Mouse (Mus musculus) forebrain, embryonic 14.5 days (tissue): ENCODE results near the gene Tapbp. TPM values are rescaled to one million over a fixed set of nuclear protein-coding genes. Genes with fewer than 3 reads are reported as not detected.

Source experiments
- ATAC-seq: fragments of 200-750 bp; cut with Nextera tagmentation; 2 replicates; pipeline ENCODE4 v1.8.0; 2017; ENCODE audit warnings: mild to moderate bottlenecking, moderate library complexity
- DNase-seq: peaks from one replicate; pipeline ENCODE4 v3.0.0-alpha.2; 2015; ENCODE audit warnings: low spot score
- H3K27ac ChIP-seq: fragments of 300-500 bp; sonication (generic); 2 replicates; pipeline ENCODE4 v1.5.1; 2014; ENCODE audit warnings: low read depth, mild to moderate bottlenecking, control low read depth, low read length, moderate library complexity
- H3K27me3 ChIP-seq: fragments of 300-500 bp; sonication (generic); replicated peaks from 2 replicates; pipeline ENCODE4 v1.6.1; 2014; ENCODE audit warnings: low read length, control low read depth, mixed read lengths; ENCODE audit not compliant: control insufficient read depth, insufficient read depth
- H3K36me3 ChIP-seq: fragments of 300-500 bp; sonication (generic); 2 replicates; pipeline ENCODE4 v1.6.1; 2014; ENCODE audit warnings: low read length, control low read depth; ENCODE audit not compliant: control insufficient read depth, insufficient read depth
- H3K4me1 ChIP-seq: fragments of 300-500 bp; sonication (generic); 2 replicates; pipeline ENCODE4 v1.6.1; 2014; ENCODE audit warnings: antibody characterized with exemption, low read length, control low read depth; ENCODE audit not compliant: control insufficient read depth, insufficient read depth
- H3K4me2 ChIP-seq: fragments of 300-500 bp; sonication (generic); 2 replicates; pipeline ENCODE4 v1.6.1; 2014; ENCODE audit warnings: mild to moderate bottlenecking, control low read depth, low read length
- H3K4me3 ChIP-seq: fragments of 300-500 bp; sonication (generic); 2 replicates; pipeline ENCODE4 v1.5.1; 2014; ENCODE audit warnings: low read depth, low read length, control low read depth
- H3K9ac ChIP-seq: fragments of 300-500 bp; sonication (generic); 2 replicates; pipeline ENCODE4 v1.6.1; 2014; ENCODE audit warnings: mild to moderate bottlenecking, low read length, control low read depth, moderate library complexity
- H3K9me3 ChIP-seq: fragments of 300-500 bp; sonication (generic); replicated peaks from 2 replicates; pipeline ENCODE4 v1.6.1; 2016; ENCODE audit warnings: low read length, control low read depth, mixed read lengths; ENCODE audit not compliant: control insufficient read depth
- WGBS: fragments of 180-500 bp; shearing (Covaris S2); extraction: QIAGEN DNeasy Blood & Tissue Kit; methylation state at CpG from one replicate; pipeline ENCODE4 v1.1.7; 2014; 5-methylcytosine and 5-hydroxymethylcytosine counted together
- polyA plus RNA-seq: library from polyadenylated mRNA; unstranded; fragments of >200 nt; fragmentation: Nextera tagmentation; extraction: Ambion mirVana; gene quantifications from 2 replicates; pipeline ENCODE4 v1.2.1, GENCODE M21; 2014

The Tapbp gene
- polyA plus RNA-seq, 1 experiment from 2014 or later, result 14.1 TPM

DNA sequence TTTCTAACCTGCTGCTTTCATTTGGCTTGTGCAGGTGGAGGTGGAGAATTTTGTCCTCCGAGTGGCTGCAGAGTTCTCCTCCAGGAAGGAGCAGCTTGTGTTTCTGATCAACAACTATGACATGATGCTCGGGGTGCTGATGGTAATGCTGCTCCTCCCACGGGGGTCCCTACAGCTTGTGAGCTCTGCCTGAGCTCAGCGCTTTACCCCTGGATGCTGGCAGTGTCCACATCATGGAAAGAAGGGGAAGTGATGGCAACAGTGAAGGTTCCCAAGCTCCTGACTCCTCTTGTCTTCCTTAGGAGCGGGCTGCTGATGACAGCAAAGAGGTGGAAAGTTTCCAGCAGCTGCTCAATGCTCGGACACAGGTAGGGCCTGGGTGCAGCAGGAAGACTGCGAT lies 47.2 kb downstream of the Tapbp start:
- 88% methylated on average over 7 of the region's 7 CpGs for WGBS

GRCm38 (mm10) chr17:33965082-33965845 lies 49.6 kb downstream of the Tapbp start:
- H3K36me3 ChIP-seq, result peaks cover 55% of the 10 kb centered on the region
- WGBS, result 92% methylated on average over 17 of the region's 17 CpGs
- DNase-seq, result no peak

More for the DNA sequence above, 47.2 kb downstream of the Tapbp start:
- Histone ChIP-seq H3K9me3 (no peaks in the 10 kb centered on the region), H3K27me3 (no peaks in the 10 kb centered on the region), H3K36me3 (peaks cover 75% of the 10 kb centered on the region), H3K4me2 (no peak overlapping the region), H3K4me1 (no peaks in the 10 kb centered on the region), H3K9ac (no peak overlapping the region), H3K27ac (no peak overlapping the region), H3K4me3 (no peak overlapping the region)
- DNase-seq, result no peak
- ATAC-seq, result no peak

GRCm38 (mm10) chr17:33965846-33966550 lies 50.3 kb downstream of the Tapbp start:
- H3K4me1 ChIP-seq, result no peaks in the 10 kb centered on the region
- no peak overlapping the region for H3K4me2 ChIP-seq
- H3K9me3 ChIP-seq, result no peaks in the 10 kb centered on the region
- no peak overlapping the region for H3K9ac ChIP-seq
- peaks cover 49% of the 10 kb centered on the region for H3K36me3 ChIP-seq
- WGBS, result 92% methylated on average over 16 of the region's 16 CpGs
- H3K27ac ChIP-seq, result no peak overlapping the region
- no peak overlapping the region for H3K4me3 ChIP-seq
- ATAC-seq (no peak), DNase-seq (no peak)
- no peaks in the 10 kb centered on the region for H3K27me3 ChIP-seq

More at GRCm38 (mm10) chr17:33965082-33965845, 49.6 kb downstream of the Tapbp start:
- Histone ChIP-seq H3K27me3 (no peaks in the 10 kb centered on the region), H3K9me3 (no peaks in the 10 kb centered on the region), H3K4me1 (no peaks in the 10 kb centered on the region), H3K4me3 (no peak overlapping the region), H3K4me2 (no peak overlapping the region), H3K9ac (no peak overlapping the region), H3K27ac (no peak overlapping the region)
- no peak for ATAC-seq

DNA sequence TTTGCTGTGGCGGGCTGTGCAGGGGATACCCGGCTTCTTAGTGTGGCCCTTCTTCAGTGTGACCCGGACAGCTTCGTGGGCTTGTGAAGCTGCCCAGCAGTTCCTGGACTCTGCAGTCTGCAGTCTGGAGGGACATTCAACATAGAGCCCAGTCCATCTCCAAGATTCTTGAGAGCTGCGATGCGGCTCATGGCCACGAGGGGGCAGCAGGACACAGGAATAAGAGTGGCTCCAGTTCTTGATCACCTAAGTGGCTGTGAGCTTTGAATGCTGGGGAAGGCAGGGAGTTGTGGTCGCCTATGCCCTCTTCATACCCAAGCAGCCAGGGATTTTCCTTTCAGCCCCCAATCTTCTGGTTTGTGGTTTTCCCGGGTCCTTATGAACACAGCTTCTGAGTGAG lies 52.8 kb downstream of the Tapbp start:
- DNase-seq, result peak; percentile 85
- Histone ChIP-seq H3K4me2 (no peak overlapping the region), H3K27me3 (no peaks in the 10 kb centered on the region), H3K9ac (no peak overlapping the region), H3K27ac (no peak overlapping the region), H3K4me1 (no peaks in the 10 kb centered on the region), H3K4me3 (no peak overlapping the region), H3K36me3 (peaks cover 24% of the 10 kb centered on the region), H3K9me3 (no peaks in the 10 kb centered on the region)
- peak; percentile 82 for ATAC-seq
- 2% methylated on average over 9 of the region's 9 CpGs for WGBS

GRCm38 (mm10) chr17:33968927-33969326 lies 53.2 kb downstream of the Tapbp start:
- Histone ChIP-seq H3K27me3 (no peaks in the 10 kb centered on the region), H3K4me3 (no peak overlapping the region), H3K9me3 (no peaks in the 10 kb centered on the region), H3K27ac (no peak overlapping the region), H3K4me1 (no peaks in the 10 kb centered on the region), H3K4me2 (no peak overlapping the region), H3K36me3 (peaks cover 21% of the 10 kb centered on the region), H3K9ac (no peak overlapping the region)
- 31% methylated on average over 5 of the region's 5 CpGs for WGBS
- DNase-seq (peak; percentile 73), ATAC-seq (peak; percentile 77)

DNA sequence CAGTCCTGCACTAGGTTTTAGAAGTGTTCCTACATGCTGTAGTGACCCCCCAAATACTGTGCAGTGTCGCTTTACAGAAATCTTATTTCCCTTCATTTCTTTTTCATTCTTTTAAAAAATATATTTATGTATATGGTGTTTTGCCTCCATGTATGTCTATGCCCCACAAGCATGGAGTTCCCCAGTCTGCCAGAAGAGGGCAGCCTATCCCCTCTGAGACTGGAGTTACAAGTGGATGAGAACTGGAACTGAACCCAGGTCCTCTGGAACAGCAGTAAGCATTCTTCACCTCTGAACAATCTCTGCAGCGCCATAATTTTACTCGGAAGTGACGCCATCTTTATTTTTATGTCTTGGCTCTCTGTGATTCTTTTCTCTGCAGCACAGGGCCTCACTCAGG lies 53.7 kb downstream of the Tapbp start:
- Histone ChIP-seq H3K27ac (no peak overlapping the region), H3K4me2 (no peak overlapping the region), H3K4me3 (no peak overlapping the region), H3K4me1 (no peaks in the 10 kb centered on the region), H3K36me3 (peaks cover 19% of the 10 kb centered on the region), H3K9me3 (no peaks in the 10 kb centered on the region), H3K27me3 (no peaks in the 10 kb centered on the region), H3K9ac (no peak overlapping the region)
- no peak for DNase-seq
- WGBS, result 82% methylated on average over 4 of the region's 4 CpGs
- ATAC-seq, result no peak

GRCm38 (mm10) chr17:33972691-33973090 lies 57.0 kb downstream of the Tapbp start:
- 5% methylated on average over 1 of the region's 1 CpGs for WGBS
- H3K9ac ChIP-seq, result no peak overlapping the region
- no peaks in the 10 kb centered on the region for H3K9me3 ChIP-seq
- H3K27me3 ChIP-seq, result peaks cover 3% of the 10 kb centered on the region
- no peak overlapping the region for H3K4me2 ChIP-seq
- no peaks in the 10 kb centered on the region for H3K4me1 ChIP-seq
- H3K27ac ChIP-seq, result no peak overlapping the region
- ATAC-seq (no peak), DNase-seq (no peak)
- no peaks in the 10 kb centered on the region for H3K36me3 ChIP-seq
- H3K4me3 ChIP-seq, result no peak overlapping the region

GRCm38 (mm10) chr17:33973572-33973971 lies 57.9 kb downstream of the Tapbp start:
- H3K9ac ChIP-seq, result no peak overlapping the region
- H3K27me3 ChIP-seq, result peaks cover 11% of the 10 kb centered on the region
- no peaks in the 10 kb centered on the region for H3K36me3 ChIP-seq
- no peak overlapping the region for H3K4me2 ChIP-seq
- WGBS, result 58% methylated on average over 3 of the region's 3 CpGs
- H3K27ac ChIP-seq, result no peak overlapping the region
- no peaks in the 10 kb centered on the region for H3K4me1 ChIP-seq
- no peak overlapping the region for H3K4me3 ChIP-seq
- DNase-seq, result no peak
- no peaks in the 10 kb centered on the region for H3K9me3 ChIP-seq
- ATAC-seq, result no peak
